Mouse (Mus musculus): ENCODE results near the gene Ceacam1.
"Not testable (repeated sequence)": the region's sequence is repeated elsewhere in the genome, so short reads cannot be mapped to it uniquely, and the experiment has no call there.

Ceacam1 gene

DNA sequence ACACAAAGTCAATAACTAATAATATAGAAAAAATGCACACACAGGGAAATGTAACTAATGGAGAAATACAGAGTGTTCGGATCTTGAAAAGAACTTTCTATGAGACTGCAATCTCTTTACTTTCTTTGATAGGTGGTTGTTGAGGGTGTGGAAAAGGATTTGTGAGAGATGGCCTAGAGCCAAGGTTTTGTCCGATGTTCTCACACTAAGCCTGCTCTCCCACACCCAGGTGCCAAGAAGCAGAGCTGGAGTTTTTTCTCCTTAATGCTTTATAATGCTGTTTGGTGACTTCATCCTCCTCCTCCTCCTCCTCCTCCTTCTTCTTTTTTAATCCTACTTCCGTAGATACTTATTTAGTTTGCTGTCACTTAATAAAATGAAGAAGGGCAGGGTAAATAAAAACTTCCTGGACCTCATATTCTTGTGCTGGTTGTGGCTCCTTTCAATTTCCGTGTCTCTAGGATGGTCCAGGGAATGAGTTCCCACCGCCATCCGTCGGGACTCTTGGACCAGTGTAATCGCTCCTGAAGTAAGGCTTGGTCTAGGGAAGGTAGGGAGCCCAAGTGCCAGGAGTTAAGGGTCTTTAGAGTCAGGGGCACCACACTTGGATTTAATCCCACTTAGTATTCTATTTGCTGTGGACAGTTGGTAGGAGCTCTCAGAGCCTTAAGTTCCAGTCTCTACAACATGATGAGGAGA is 38.1 kb downstream of the Ceacam1 start:
- no peak for DNase-seq

DNA sequence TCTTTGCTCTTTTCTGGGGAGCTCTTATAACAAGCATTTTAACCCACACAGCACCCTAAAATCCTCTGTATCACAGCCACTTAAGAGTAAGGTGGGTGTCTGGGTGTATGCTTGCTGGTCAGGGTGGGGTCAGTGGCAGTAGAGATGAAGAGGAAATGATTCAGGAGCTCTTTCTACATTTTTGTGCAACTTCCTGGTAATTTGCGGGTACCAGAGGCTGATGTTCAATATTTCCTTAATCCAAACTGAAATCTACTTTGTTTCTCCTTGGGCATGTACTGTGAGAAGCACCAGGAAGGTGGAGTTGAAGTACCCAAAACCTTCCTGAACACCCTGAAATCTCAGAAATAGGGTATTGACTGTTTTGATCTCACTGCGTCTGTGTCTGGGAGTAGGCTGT is 40.7 kb downstream of the Ceacam1 start:
- DNase-seq: no peak

DNA sequence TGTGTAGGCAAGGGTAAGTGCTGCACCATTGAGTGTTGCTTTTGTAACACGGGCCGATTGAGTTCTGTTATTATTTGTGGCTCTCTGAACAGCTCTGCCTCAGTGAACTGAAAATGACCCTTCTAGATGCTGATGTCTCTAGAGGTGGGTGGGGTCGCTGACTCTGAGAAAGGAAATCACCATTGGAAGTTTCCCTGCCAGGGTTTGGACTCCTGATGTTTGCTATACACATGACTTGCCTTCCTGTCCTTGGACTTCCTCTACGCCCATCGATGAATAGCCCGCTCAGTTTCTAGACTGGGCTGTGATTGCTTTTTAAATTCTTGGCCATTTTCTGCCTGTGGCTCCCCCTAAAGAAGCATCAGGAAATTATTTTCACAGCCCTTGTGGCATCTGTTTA is 41.2 kb downstream of the Ceacam1 start:
- peak; percentile 62 for DNase-seq

DNA sequence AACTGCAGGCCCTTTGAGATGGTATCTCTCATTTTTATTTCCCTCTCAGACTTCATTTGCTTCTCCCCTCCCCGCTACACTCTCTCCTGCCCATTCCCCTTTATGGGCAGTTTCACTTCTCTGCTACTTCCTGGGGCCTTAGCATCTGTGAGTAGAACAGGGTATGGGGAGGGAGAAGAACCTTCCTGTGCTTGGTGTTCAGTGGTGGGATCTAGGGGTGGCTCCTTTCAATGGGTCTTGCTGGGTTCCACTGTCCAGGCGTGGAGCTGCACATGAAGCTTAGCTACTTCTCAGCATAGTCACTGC is 41.9 kb downstream of the Ceacam1 start:
- no peak for DNase-seq

DNA sequence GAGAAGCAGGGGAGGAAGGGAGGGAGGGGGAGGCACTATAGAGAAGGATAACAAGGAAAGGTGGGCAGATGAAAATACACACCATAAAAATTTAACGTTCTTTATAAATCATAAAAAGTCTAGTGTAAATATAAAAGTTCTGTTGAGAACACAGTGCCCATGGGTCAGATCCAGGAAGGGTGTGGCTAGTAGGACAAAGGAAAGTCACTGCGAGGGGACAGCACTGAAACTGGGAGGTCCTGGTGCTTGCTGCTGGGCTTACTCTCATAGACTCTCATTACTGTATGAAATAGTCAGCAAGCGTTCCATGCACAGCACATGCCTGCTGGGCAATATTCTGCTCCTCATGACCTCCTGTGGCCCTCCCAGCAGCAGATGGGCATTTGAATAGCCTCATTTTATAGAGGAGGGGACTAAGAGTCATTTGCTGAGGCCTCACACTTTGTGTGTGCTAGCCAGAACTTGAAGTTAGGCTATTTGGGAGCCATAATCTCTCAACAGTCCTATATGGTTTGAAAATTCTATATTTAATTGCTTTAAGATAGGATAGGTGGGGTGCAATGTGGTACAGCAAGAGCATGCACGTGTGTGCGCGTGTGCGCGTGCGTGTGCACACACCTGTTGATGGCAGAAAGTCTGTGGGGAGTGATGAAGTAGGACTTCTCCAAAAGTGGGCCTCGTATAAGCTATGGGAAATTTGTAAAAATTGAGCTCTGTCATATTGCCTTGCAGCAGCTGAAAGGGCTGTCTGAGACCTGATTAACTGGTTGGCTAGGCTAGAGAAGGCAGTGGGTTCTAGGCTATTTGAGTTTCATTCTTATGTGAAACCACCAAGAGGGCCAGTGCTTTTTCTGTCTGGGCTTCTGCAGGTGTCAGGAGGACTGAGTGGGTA is 42.5 kb downstream of the Ceacam1 start:
- peak; percentile 30 for DNase-seq

DNA sequence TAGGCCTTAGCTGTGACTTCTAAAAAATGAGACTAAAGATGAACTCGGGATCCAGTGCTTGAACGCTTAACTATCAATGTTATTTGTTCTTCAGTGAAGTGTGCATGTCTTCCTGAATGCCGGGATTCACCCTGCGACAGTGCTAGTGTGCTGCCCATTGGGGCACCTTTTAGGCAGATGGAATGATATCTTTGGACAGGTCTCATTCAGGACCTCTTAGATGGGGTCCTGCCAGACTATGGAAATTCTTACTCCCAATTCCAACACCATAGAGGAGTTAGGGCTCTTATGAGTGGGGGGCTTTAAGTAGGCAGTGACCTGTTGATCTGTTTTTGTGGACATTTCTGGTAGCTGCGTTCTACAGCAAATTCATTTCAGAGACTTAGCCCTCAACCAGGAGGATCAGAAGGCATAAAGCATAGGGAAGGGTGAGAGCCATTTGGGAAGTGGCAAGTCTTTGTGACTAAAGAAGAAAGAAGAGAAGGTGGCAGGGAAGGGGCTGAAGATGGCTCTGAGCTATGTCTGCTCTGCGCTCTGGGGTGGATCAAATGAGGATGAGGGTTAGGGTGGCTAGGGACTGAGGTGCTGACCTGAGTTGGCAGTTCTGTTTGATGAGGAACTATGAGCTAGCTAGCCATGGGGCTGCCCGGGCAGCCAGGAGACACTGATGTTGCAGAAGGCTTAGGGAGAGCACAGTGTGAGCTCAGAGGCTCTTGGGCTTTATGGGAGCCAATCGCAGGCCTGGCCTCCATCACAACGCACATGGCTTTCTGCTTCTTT is 43.4 kb downstream of the Ceacam1 start:
- no peak for DNase-seq

DNA sequence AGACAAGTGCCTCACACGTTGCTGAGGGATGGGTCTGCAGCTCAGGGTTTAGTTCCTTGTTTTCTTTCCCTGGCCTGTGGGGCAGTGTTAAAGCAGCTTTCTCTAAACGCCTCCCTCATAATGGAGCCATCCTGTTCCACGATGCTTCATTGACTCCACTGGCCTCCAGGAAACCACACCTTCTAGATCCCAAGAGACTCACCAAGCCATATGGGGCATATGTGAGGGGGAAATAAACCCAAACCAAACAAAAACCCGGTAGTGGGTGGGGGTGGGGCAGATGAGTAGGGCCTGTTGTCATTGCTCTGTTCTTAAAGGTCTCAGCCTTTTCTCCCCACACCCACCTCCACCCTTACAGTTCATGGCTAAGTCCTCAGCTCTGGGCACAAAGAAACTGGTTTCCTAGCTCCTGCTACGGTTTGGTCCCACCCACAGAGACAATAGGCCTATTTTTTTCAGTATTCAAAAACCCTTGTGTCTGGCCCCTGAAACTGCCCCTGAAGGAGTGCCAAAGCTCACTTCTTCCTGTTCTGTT is 44.3 kb downstream of the Ceacam1 start:
- no peak for DNase-seq

DNA sequence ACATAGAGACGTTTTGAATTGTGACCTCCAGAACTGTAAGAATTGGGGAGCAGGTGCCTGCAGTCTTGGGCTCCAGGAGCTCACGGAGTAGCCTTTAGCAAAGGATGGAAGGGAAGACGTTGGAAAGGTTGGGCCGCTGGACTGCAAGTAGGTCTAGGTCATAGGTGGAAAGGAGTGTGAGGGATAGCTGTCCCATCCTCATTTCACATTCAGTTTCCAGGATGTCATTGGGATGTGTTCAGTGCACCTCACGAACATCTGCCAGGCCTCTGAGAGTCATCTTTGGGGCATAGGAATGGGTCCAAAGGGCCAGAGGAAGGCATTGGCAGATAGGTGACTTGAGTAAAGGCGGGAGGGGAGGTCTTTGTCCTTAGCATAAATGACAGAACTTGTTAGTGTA is 45.0 kb downstream of the Ceacam1 start:
- no peak for DNase-seq

DNA sequence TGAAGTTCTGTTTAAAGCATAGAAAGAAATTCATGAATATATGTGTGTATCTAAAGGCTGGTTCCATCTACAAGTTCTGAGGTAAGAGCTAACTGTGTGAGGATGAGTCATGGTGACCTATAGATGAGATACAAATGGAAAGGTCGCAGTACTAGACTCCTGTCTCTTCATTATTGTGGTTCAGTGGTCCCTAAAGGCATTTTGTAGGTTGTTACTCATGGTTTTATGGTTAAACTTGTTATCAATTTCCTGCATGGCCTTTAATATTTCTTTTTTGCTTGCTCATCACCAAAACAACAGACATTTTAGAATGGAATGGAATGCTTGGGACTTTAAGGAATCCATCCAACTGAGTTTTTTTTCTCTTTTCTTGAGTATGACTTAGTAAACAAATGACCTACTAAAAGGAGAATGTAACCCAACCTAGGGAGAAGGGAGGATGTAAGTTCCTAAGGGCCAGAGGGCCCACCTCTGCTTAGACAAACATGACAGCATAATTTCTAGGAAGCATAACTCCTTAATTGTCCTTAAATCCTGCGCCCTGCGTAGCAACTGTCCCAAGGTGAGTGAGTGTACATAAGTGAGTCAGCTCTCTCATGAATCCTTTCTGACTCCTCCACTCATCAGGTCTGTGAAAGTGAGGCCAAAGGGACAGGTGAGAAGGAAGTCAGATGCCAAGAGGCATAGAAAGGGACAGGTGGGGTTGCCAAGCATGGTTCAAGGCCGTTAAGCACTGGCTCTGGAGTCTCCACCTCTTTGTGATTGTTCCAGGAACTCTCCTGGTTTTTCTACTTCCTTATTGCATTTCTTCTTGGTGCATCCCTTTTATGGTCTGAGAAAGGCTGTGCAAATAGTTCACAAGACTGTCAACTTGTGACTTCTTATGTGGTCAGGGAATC is 47.3 kb downstream of the Ceacam1 start:
- no peak for DNase-seq

DNA sequence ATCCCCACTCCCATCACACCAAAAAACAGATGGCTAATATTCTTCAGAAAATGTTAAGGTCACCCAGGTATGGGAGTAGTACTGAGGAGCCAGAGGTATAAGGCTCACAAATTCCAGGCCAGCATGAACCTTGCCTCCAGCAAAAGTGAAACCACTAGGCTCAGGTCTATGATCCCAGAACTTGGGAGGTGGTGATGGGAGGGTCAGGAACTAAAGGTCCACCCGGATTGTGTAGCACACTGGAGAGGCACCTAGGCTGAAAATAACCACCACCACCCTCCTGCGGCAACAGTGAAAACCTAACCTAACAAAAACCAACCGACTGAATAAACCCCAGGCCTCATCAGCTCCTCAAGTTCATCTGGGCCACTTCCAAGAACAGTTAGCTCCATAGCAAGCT is 49.1 kb downstream of the Ceacam1 start:
- peak; percentile 49 for DNase-seq

DNA sequence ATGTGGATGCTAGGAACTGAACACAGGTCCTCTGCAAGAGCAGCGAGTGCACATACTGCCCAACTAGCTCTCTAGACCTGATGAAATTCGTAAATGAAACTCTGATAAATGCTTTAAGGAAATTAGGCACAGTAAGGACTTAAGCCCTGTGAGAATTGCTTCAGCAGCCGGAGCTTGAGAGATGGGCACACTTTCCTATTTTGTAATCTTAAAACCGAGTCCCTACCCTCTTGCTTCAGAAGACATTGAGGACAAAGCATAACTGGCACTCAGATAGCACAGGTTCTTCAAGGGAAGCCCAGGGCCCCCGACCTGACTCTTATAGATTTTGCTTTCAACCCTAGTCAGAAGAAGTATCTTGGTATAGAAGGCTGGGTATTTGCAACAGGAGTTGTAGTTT is 50.3 kb downstream of the Ceacam1 start:
- DNase-seq: no peak

DNA sequence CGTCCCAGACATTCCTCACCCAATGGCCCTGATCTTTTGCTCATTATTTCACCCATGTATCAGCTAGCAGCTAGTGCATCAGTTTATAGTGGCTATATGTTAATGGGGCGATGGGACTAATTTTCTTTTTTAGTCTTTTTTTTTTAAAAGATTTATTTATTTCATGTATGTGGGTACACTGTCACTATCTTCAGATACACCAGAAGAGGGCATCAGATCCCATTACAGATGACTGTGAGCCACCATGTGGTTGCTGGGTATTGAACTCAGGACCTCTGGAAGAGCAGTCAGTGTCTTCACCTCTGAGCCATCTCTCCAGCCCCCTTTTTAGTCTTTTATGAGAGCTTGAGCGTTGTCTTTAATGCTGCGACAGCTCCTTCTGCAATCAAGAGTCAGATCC is 51.0 kb downstream of the Ceacam1 start:
- DNase-seq: not testable (repeated sequence)

DNA sequence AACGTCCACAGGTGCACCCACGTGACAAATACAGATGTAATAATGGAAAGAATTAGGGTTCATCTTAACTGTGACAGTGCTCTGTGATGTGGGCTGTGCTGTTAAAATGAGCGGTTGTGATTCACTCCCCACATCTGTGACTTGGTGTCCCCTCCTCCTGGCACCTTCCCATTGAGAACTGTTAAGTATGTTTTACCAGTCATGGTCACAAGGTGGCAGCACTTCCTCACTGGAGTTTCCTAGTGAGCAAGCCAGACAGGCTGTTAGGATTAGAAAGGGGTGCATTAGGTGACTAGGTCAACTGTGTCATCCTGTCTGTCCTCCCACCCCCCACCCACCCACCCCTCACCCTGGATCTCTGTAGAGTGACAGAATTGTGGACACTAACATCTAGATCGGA is 53.0 kb downstream of the Ceacam1 start:
- peak; percentile 87 for DNase-seq

DNA sequence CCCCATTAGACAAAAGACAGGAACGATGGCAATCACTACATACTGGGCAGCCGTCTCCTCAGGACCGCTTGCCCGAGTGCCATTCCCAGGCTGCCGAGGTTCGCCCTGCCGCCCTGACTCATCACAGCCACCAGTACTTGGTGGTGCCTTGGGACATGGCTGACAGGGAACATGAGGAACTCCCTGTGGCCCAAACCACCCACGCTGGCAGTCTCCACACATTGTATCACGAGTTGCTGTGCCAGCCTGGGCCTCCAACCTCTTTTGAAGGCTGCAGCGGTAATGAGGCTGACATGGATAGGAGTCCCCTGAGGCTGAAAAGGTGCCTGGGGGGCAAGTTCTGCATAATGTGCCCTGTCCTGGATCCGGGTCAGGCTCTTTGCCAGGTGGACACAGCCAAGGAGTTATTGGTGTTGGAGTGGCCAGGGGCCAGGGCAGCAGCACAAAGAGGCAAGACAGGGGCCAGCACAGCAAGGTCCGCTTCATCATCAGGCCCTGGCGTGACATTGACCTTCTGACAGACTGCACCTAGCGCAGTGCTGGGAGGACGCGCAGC is 55.0 kb downstream of the Ceacam1 start:
- DNase-seq: no peak

DNA sequence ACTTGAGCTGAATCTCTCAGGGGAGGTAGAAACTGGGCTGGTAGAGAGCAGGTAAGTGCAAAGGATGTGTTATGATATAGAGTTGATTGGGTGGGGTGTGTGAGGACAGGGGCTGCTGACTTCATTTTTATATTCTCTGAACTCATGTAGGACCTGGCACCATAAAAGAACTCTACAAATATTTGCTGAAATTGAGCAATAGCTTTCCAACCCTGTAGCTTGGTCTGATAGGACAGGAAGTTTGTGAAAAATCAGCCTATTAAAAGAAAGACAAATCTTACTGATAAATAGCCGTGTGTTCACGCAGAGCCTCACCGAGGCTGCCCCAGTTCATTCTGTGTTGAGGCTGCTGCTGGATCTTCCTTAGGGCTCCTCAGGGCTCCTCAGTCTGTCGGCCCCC is 57.5 kb downstream of the Ceacam1 start:
- DNase-seq: no peak

DNA sequence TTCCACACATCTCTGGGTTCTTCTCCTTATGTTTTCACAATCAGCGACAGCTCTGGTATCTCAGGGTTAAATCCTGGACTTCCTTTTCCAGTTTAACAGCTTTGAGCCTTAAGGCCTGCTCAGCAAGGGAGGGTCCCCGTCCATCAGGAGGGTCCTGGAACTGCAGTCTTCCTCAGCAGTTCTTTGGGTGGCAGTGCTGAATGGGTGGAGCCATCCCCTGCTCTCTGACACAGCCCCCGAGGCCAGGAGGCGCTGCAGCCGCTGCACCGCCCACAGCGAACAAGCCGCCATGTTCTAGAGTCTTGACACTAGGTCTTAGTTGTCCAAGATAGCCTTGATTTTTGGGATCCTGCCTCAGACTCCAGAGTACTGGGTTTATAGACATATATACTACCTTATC is 57.9 kb downstream of the Ceacam1 start:
- DNase-seq: no peak

DNA sequence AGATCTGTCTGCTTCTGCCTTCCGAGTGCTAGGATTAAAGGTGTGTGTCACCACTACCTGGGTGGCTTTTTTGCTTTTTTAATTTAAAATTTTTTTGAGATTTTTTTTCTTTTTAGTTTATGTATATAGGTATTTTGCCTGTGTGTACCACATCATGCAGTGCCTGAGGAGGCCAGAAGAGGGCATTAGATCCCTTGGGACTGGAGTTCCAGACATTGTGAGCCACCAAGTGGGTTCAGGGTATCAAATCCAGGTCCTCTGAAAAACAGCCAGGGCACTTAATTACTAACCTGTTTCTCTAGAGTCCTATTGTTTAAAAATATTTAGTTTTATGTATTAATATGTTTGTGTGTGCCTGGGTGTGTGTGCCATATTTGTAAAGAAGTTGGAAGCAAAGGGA is 59.8 kb downstream of the Ceacam1 start:
- peak; percentile 59 for DNase-seq

DNA sequence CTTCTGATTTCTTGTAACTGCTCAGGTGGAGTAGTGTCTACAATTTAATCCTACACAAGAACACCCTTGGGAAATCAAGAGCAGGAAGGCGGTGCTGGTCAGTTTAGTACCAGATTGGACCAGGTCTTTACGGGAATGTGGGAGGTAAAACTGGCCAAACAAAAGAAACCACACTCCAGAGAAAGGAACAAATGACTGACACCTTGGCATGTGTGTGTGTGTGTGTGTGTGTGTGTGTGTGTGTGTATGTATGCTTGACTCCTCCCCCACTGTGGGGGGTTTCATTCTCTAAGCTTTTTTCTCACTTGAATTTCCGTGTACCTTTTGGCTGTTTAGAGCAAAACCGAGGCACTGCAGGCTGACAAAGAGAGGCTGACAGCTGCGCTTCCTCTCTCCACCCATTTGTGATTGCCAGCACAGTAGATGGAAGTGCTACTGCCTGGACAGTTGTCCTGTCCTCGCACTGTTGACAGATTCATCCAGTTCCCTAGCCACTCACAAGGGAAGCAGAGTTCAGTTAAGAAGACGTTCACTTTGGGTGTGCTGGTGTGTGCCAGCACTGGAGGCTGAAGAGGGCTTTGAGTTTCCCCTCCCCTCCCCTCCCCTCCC is 64.5 kb downstream of the Ceacam1 start, which contains the start of gene Cxcl17:
Gene Cxcl17, minus strand, starts transcription at position 54 of the 609 bp plus-strand sequence.
- no peak for DNase-seq

DNA sequence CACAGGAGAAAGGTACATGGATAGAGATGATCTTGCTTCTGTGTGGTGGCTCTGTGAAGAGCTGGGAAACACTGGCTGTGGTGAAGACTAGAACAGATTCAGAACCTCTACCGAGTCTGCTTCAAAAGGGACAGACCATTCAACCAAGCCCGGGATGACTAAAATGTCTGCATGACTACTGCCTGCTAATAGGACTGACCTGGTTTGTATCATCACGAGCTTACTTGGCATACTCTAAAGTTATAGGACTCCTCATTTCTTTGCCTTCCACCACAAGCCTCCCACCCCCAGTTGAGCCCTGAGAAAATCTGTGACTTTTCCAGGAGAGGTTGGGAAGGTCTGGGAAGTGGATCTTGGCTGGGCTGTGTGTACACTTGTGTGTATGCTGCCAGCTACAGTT is 65.5 kb downstream of the Ceacam1 start:
- no peak for DNase-seq
